Mouse (Mus musculus): ENCODE measurements around the gene Rsf1. TPM values are rescaled to one million over a fixed set of nuclear protein-coding genes. Genes with fewer than 3 reads are reported as not detected.

Gene Rsf1
- polyA plus RNA-seq, 1 experiment from 2014 or later, result 18.0 TPM

DNA sequence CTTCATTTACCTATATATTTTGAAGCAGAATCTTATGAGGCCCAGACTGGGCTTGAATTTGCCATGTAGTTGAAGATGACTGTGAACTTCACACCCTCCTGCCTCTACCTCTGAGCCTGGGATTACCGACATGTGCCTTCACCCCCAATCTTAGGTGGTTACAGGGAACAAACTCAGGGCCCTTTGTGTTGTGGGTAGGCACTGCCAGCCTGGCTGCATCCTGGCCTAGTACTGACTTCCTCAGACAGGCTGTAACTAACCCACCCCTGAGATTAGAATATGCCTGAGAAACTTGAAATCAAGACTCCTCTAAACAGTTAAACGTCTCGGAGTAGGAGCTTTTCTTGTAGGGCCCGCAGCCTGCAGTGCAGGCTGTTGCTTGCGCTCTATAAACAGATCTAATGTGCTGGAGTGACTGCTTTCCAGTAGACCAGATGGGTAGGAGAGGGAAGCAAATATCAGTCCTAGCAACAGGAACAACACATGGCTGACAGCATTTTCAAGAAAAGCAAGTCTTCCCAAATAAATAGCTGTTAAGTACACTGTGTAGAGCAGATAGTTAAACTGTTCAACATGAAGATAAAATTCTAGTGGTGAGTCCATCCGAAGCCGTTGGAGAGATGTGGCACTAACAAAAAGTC lies 142.7 kb downstream of the Rsf1 start:
- DNase-seq (ENCODE audit: low spot score) (no peak), ATAC-seq (ENCODE audit: low read depth) (no peak)
- peaks cover 48% of the 10 kb centered on the region for H3K36me3 ChIP-seq (ENCODE audit: control insufficient read depth, insufficient read depth, low read length)
- H3K27me3 ChIP-seq (replicated peaks; ENCODE audit: control insufficient read depth, insufficient read depth, low read length), result no peaks in the 10 kb centered on the region
- H3K27ac ChIP-seq (replicated peaks; ENCODE audit: low read depth, low read length), result no peak overlapping the region
- no peak overlapping the region for H3K4me2 ChIP-seq (ENCODE audit: low read depth, low read length)
- H3K4me1 ChIP-seq (ENCODE audit: control insufficient read depth, insufficient read depth, low read length), result no peaks in the 10 kb centered on the region
- WGBS, result 93% methylated on average over 7 of the region's 7 CpGs
- H3K4me3 ChIP-seq (ENCODE audit: low read depth, low read length), result no peak overlapping the region
- no peaks in the 10 kb centered on the region for H3K9me3 ChIP-seq (ENCODE audit: control insufficient read depth, low read length)
- no peak overlapping the region for H3K9ac ChIP-seq (ENCODE audit: low read depth, low read length)

GRCm38 (mm10) chr7:97723646-97724538 lies 144.2 kb downstream of the Rsf1 start:
- no peaks in the 10 kb centered on the region for H3K27me3 ChIP-seq (replicated peaks; ENCODE audit: control insufficient read depth, insufficient read depth, low read length)
- H3K9me3 ChIP-seq (ENCODE audit: control insufficient read depth, low read length), result no peaks in the 10 kb centered on the region
- 88% methylated on average over 11 of the region's 11 CpGs for WGBS
- H3K4me3 ChIP-seq (ENCODE audit: low read depth, low read length), result no peak overlapping the region
- no peak for DNase-seq (ENCODE audit: low spot score)
- H3K4me1 ChIP-seq (ENCODE audit: control insufficient read depth, insufficient read depth, low read length), result no peaks in the 10 kb centered on the region
- H3K36me3 ChIP-seq (ENCODE audit: control insufficient read depth, insufficient read depth, low read length), result peaks cover 37% of the 10 kb centered on the region
- no peak for ATAC-seq (ENCODE audit: low read depth)
- no peak overlapping the region for H3K27ac ChIP-seq (replicated peaks; ENCODE audit: low read depth, low read length)
- H3K9ac ChIP-seq (ENCODE audit: low read depth, low read length), result no peak overlapping the region
- no peak overlapping the region for H3K4me2 ChIP-seq (ENCODE audit: low read depth, low read length)

DNA sequence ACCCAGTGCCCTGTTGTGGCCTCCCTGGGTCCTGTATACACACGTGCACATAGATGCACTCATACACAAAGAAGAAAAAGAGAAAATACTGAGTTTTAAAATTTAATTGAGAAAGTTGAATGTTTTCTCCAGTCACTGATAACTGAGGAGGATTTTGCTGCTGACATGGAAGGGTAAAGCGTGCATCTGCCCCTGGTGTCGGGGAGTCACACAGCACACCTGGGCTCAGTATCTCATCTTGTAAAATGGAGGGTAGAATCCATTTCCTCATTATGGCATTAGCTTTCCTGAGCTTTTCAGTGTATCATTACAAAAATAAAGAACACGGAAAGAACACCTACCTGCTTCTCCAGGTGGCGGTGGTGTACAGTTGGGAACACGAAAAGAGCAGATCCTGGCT lies 145.7 kb downstream of the Rsf1 start:
- DNase-seq (ENCODE audit: low spot score) (no peak), ATAC-seq (ENCODE audit: low read depth) (no peak)
- 93% methylated on average over 6 of the region's 6 CpGs for WGBS
- Histone ChIP-seq H3K9me3 (ENCODE audit: control insufficient read depth, low read length) (no peaks in the 10 kb centered on the region), H3K4me1 (ENCODE audit: control insufficient read depth, insufficient read depth, low read length) (no peaks in the 10 kb centered on the region), H3K4me2 (ENCODE audit: low read depth, low read length) (no peak overlapping the region), H3K9ac (ENCODE audit: low read depth, low read length) (no peak overlapping the region), H3K4me3 (ENCODE audit: low read depth, low read length) (no peak overlapping the region), H3K27me3 (replicated peaks; ENCODE audit: control insufficient read depth, insufficient read depth, low read length) (no peaks in the 10 kb centered on the region), H3K27ac (replicated peaks; ENCODE audit: low read depth, low read length) (no peak overlapping the region), H3K36me3 (ENCODE audit: control insufficient read depth, insufficient read depth, low read length) (peaks cover 22% of the 10 kb centered on the region; the same call in 1 of the 2 replicates)

DNA sequence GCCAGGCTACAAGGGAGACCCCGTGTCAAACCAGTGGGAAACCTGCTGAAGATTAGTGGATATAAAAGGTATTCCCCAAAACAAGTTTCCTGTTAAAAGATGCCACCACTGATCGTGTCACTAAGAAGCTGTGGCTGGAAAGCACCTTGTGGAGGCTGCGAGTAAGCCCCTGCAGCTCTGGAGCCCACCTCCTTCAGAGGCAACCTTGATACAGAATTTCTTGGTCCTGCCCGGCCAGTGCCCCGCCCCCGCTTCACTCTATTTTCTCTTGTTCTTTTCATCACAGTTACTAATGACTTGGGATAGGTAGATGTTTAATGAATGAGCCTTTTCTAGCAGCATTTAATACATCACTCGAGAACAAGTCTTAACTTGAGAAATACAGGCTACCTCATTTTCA lies 146.4 kb downstream of the Rsf1 start:
- Histone ChIP-seq H3K9ac (ENCODE audit: low read depth, low read length) (no peak overlapping the region), H3K4me3 (ENCODE audit: low read depth, low read length) (no peak overlapping the region), H3K4me2 (ENCODE audit: low read depth, low read length) (no peak overlapping the region), H3K4me1 (ENCODE audit: control insufficient read depth, insufficient read depth, low read length) (no peaks in the 10 kb centered on the region), H3K27ac (replicated peaks; ENCODE audit: low read depth, low read length) (no peak overlapping the region), H3K27me3 (replicated peaks; ENCODE audit: control insufficient read depth, insufficient read depth, low read length) (no peaks in the 10 kb centered on the region), H3K36me3 (ENCODE audit: control insufficient read depth, insufficient read depth, low read length) (peaks cover 16% of the 10 kb centered on the region; the same call in 1 of the 2 replicates), H3K9me3 (ENCODE audit: control insufficient read depth, low read length) (no peaks in the 10 kb centered on the region)
- 83% methylated on average over 7 of the region's 7 CpGs for WGBS
- DNase-seq (ENCODE audit: low spot score), result no peak
- ATAC-seq (ENCODE audit: low read depth), result no peak

- no peak for DNase-seq (ENCODE audit: low spot score)
- peaks cover 14% of the 10 kb centered on the region; the same call in 1 of the 2 replicates for H3K36me3 ChIP-seq (ENCODE audit: control insufficient read depth, insufficient read depth, low read length)
- no peak overlapping the region for H3K9ac ChIP-seq (ENCODE audit: low read depth, low read length)
- no peak for ATAC-seq (ENCODE audit: low read depth)
- H3K4me3 ChIP-seq (ENCODE audit: low read depth, low read length), result no peak overlapping the region
- H3K9me3 ChIP-seq (ENCODE audit: control insufficient read depth, low read length), result no peaks in the 10 kb centered on the region
- no peak overlapping the region for H3K4me2 ChIP-seq (ENCODE audit: low read depth, low read length)
- no peaks in the 10 kb centered on the region for H3K4me1 ChIP-seq (ENCODE audit: control insufficient read depth, insufficient read depth, low read length)
- no peaks in the 10 kb centered on the region for H3K27me3 ChIP-seq (replicated peaks; ENCODE audit: control insufficient read depth, insufficient read depth, low read length)
- no peak overlapping the region for H3K27ac ChIP-seq (replicated peaks; ENCODE audit: low read depth, low read length)
- WGBS, result 70% methylated on average over 7 of the region's 7 CpGs
Observed at GRCm38 (mm10) chr7:97726778-97727177, 147.1 kb downstream of the Rsf1 start.

DNA sequence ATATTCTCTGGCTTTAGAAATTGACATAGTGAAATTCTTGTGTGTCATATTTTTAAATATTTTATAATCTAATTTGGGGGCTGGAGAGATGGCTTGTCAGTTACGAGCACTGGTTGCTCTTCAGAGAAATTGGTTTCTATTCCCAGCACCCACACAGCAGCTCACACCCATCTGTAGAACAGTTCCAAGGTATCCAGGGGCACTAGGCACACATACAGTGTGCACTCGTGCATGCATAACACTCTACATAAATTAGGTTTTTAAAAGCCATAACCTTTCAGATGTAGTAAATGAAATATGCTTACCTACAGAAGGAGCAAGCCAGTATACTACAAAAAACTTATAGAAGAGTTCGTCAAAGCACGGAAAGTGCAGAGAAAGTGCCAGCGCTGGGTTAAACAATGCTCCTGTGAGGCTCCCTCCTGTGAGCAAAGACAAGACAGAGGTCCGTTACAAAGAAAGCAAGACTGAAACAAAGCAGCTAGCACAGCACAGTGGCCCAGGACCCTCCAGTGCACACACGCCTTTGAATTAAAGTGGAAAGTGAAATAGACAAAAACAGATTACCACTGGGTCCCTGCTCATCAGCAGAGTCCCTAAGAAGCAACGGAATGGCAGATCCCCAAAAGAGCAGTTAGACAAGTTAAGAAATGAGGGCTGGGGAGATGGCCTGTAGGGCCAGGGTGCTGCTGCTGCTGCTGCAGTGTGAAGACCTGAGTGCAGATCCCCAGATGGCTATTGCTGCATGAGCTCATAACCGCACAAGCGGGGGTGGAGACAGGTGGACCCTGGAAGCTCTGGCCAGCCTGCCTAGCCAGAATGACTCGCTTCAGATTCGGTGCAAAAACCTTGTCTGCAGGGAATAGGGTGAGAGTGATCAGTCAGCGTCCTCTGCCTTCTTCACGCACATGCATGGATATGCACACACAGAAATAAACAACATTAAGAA lies 149.3 kb downstream of the Rsf1 start:
- 61% methylated on average over 14 of the region's 14 CpGs for WGBS
- DNase-seq (ENCODE audit: low spot score) (no peak), ATAC-seq (ENCODE audit: low read depth) (no peak)
- H3K4me1 ChIP-seq (ENCODE audit: control insufficient read depth, insufficient read depth, low read length), result no peaks in the 10 kb centered on the region
- no peak overlapping the region for H3K4me2 ChIP-seq (ENCODE audit: low read depth, low read length)
- H3K9me3 ChIP-seq (ENCODE audit: control insufficient read depth, low read length), result no peaks in the 10 kb centered on the region
- H3K4me3 ChIP-seq (ENCODE audit: low read depth, low read length), result no peak overlapping the region
- H3K27me3 ChIP-seq (replicated peaks; ENCODE audit: control insufficient read depth, insufficient read depth, low read length), result no peaks in the 10 kb centered on the region
- peaks cover 8% of the 10 kb centered on the region; the same call in 1 of the 2 replicates for H3K36me3 ChIP-seq (ENCODE audit: control insufficient read depth, insufficient read depth, low read length)
- no peak overlapping the region for H3K9ac ChIP-seq (ENCODE audit: low read depth, low read length)
- no peak overlapping the region for H3K27ac ChIP-seq (replicated peaks; ENCODE audit: low read depth, low read length)

GRCm38 (mm10) chr7:97730427-97730826 lies 150.7 kb downstream of the Rsf1 start:
- DNase-seq (ENCODE audit: low spot score), result no peak
- H3K27me3 ChIP-seq (replicated peaks; ENCODE audit: control insufficient read depth, insufficient read depth, low read length), result no peaks in the 10 kb centered on the region
- 60% methylated on average over 3 of the region's 3 CpGs for WGBS
- no peak overlapping the region for H3K9ac ChIP-seq (ENCODE audit: low read depth, low read length)
- no peaks in the 10 kb centered on the region for H3K9me3 ChIP-seq (ENCODE audit: control insufficient read depth, low read length)
- H3K4me3 ChIP-seq (ENCODE audit: low read depth, low read length), result no peak overlapping the region
- H3K27ac ChIP-seq (replicated peaks; ENCODE audit: low read depth, low read length), result no peak overlapping the region
- no peak overlapping the region for H3K4me2 ChIP-seq (ENCODE audit: low read depth, low read length)
- no peaks in the 10 kb centered on the region for H3K4me1 ChIP-seq (ENCODE audit: control insufficient read depth, insufficient read depth, low read length)
- no peak for ATAC-seq (ENCODE audit: low read depth)
- 0 out of 2 replicates have a peak, but pooled peaks cover 4% of the 10 kb centered on the region for H3K36me3 ChIP-seq (ENCODE audit: control insufficient read depth, insufficient read depth, low read length)

DNA sequence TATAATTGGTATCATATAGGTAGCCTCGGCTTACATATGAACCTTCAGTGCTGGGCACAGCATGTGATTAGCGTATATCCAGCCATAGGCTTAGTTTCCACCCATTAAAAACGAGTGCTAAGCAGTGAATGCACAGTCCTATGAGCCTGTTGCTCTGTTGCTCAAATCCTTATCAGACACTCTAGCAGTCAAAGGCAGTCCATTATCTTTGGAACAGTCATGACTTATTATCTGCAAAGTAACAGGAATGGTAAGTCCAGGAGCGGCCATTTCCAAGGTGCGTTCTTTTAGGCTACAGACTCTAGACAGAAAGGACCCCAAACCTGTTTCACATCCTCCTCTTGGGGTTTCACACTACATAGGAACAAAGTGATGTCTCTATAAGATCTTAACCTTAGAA lies 153.9 kb downstream of the Rsf1 start:
- Histone ChIP-seq H3K9ac (ENCODE audit: low read depth, low read length) (no peak overlapping the region), H3K27me3 (replicated peaks; ENCODE audit: control insufficient read depth, insufficient read depth, low read length) (no peaks in the 10 kb centered on the region)

More for the DNA sequence above, 153.9 kb downstream of the Rsf1 start:
- Histone ChIP-seq H3K4me2 (ENCODE audit: low read depth, low read length) (no peak overlapping the region), H3K27ac (replicated peaks; ENCODE audit: low read depth, low read length) (no peak overlapping the region), H3K9me3 (ENCODE audit: control insufficient read depth, low read length) (no peaks in the 10 kb centered on the region), H3K4me3 (ENCODE audit: low read depth, low read length) (no peak overlapping the region), H3K36me3 (ENCODE audit: control insufficient read depth, insufficient read depth, low read length) (no peaks in the 10 kb centered on the region), H3K4me1 (ENCODE audit: control insufficient read depth, insufficient read depth, low read length) (peaks cover 7% of the 10 kb centered on the region; the same call in 1 of the 2 replicates)
- DNase-seq (ENCODE audit: low spot score) (no peak), ATAC-seq (ENCODE audit: low read depth) (no peak)
- 85% methylated on average over 5 of the region's 5 CpGs for WGBS

All from embryonic facial prominence, embryonic 14.5 days (tissue).